Mouse (Mus musculus): Measurements from ENCODE around the gene Tusc1. TPM values are rescaled to one million over a fixed set of nuclear protein-coding genes. Genes with fewer than 3 reads are reported as not detected.

The Tusc1 gene
- polyA plus RNA-seq (2017; shearing (Covaris generic)), result 0.45 TPM

GRCm38 (mm10) chr4:93335118-93336003, at the start of gene Tusc1:
Gene Tusc1, minus strand, starts transcription at chr4:93335511.

Data from effector memory CD4-positive, alpha-beta T cell, adult 5 months (primary cell).